Mouse (Mus musculus): ENCODE data around the gene Vmn1r131. TPM values are rescaled to one million over a fixed set of nuclear protein-coding genes. Genes with fewer than 3 reads are reported as not detected.
"Not testable (repeated sequence)": the region's sequence is repeated elsewhere in the genome, so short reads cannot be mapped to it uniquely, and the experiment has no call there.

Gene Vmn1r131
- not detected in 2 replicates for polyA plus RNA-seq (2015; fragmentation: Nextera tagmentation; extraction: Ambion mirVana)

DNA sequence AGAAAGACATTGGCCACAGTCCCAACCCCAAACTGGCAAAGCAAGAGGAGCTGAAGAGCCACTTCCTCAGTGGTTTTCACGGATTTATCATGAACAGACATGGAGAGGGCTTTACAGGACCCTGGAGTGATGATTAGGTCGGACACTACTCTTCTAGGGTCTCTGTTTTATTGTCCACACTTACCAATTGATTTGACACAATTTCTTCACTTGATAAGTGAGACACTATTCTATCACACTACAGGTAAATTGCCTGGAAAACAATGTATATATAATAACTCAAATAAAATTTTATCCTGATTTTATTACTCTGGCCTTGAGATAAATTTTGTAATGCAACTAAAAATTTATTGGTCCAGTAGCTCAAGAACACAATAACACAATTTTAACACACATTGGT lies at the start of gene Vmn1r131:
Vmn1r131 (minus strand) TSS at position 101 of the 400 bp plus-strand sequence.
- not testable (repeated sequence) for H3K4me3 ChIP-seq (ENCODE audit: low read length); H3K27ac ChIP-seq (ENCODE audit: low read length); ATAC-seq; H3K9me3 ChIP-seq (ENCODE audit: control insufficient read depth, low read length); H3K4me1 ChIP-seq (ENCODE audit: control insufficient read depth, insufficient read depth, low read length); H3K27me3 ChIP-seq (replicated peaks; ENCODE audit: control insufficient read depth, insufficient read depth, low read length); H3K36me3 ChIP-seq (ENCODE audit: control insufficient read depth, insufficient read depth, low read length); H3K4me2 ChIP-seq (ENCODE audit: low read depth, low read length); H3K9ac ChIP-seq (ENCODE audit: low read depth, low read length)
- WGBS = no CpG with 5 or more reads among the region's 2 CpGs

DNA sequence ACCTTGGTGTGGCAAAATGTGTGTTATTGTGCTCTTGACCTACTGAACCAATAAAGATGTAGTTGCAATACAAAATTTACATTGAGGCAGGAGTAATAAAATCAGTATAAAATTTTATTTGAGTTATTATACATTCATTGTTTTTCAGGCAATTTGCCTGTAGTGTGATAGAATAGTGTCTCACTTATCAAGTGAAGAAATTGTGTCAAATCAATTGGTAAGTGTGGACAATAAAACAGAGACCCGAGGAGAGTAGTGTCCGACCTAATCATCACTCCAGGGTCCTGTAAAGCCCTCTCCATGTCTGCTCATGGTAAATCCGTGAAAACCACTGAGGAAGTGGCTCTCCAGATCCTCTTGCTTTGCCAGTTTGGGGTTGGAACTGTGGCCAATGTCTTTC lies 34.4 kb downstream of the Vmn1r131 start, which contains the start of gene Vmn1r130:
Vmn1r130 (plus strand) TSS at position 301 of the 400 bp plus-strand sequence.
- not testable (repeated sequence) for H3K27ac ChIP-seq (ENCODE audit: low read length); H3K4me2 ChIP-seq (ENCODE audit: low read depth, low read length); H3K36me3 ChIP-seq (ENCODE audit: control insufficient read depth, insufficient read depth, low read length); H3K4me1 ChIP-seq (ENCODE audit: control insufficient read depth, insufficient read depth, low read length); H3K9me3 ChIP-seq (ENCODE audit: control insufficient read depth, low read length); H3K4me3 ChIP-seq (ENCODE audit: low read length); H3K27me3 ChIP-seq (replicated peaks; ENCODE audit: control insufficient read depth, insufficient read depth, low read length); H3K9ac ChIP-seq (ENCODE audit: low read depth, low read length); ATAC-seq
- WGBS = no CpG with 5 or more reads among the region's 3 CpGs

Other genes starting within 250 kb of the Vmn1r131 start
- not detected in 2 replicates for gene Vmn1r126, start 244.6 kb downstream of the Vmn1r131 start, polyA plus RNA-seq (2015; fragmentation: Nextera tagmentation; extraction: Ambion mirVana)
- not detected in 2 replicates for gene Vmn1r127, start 226.2 kb downstream of the Vmn1r131 start, polyA plus RNA-seq (2015; fragmentation: Nextera tagmentation; extraction: Ambion mirVana)
- not detected in 2 replicates for gene Vmn1r128, start 196.7 kb downstream of the Vmn1r131 start, polyA plus RNA-seq (2015; fragmentation: Nextera tagmentation; extraction: Ambion mirVana)
- not detected in 2 replicates for gene Vmn1r129, start 184.8 kb downstream of the Vmn1r131 start, polyA plus RNA-seq (2015; fragmentation: Nextera tagmentation; extraction: Ambion mirVana)
- gene Gm6882, start 113.3 kb downstream of the Vmn1r131 start, polyA plus RNA-seq (2015; fragmentation: Nextera tagmentation; extraction: Ambion mirVana) = not detected in 2 replicates
- gene Vmn1r130, start 34.3 kb downstream of the Vmn1r131 start, polyA plus RNA-seq (2015; fragmentation: Nextera tagmentation; extraction: Ambion mirVana) = not detected in 2 replicates
- gene Vmn1r132, start 68.0 kb upstream of the Vmn1r131 start, polyA plus RNA-seq (2015; fragmentation: Nextera tagmentation; extraction: Ambion mirVana) = not detected in 2 replicates
- gene Gm4175, start 215.4 kb upstream of the Vmn1r131 start, polyA plus RNA-seq (2015; fragmentation: Nextera tagmentation; extraction: Ambion mirVana) = not detected in 2 replicates